Mouse (Mus musculus) effector memory CD4-positive, alpha-beta T cell, adult 5 months (primary cell): Measurements from ENCODE around the gene Gm10037. TPM values are rescaled to one million over a fixed set of nuclear protein-coding genes. Genes with fewer than 3 reads are reported as not detected.

ENCODE experiments used
- polyA plus RNA-seq: library from polyadenylated mRNA; unstranded; fragments of 100-300 nt; shearing (Covaris generic); gene quantifications from one replicate; pipeline ENCODE4 v1.2.1, GENCODE M21; 2017

Gm10037 gene
- polyA plus RNA-seq = 0.97 TPM

DNA sequence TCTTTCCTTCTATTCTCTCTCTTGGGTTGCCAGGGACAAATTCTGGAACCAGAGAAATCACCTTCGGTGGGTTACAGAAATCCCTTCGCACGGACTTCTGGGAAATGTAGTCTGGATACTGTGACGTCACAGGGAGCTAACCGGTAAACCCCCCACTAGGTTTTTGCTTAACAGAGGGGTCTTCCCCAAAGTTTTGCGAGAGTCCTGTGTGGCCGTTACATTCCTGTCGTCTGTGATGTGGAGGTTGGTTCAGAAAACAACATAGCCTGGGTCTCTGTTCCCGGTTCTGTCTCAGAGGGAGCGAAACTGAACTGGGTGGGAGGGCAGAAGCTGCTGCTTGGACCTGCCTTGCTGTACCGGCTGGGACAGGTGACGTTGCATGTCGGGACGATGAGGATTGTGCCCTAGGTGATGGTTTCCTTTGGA lies at the start of gene Gm10037:
Gene Gm10037, plus strand, starts transcription at position 196 of the 426 bp plus-strand sequence.

DNA sequence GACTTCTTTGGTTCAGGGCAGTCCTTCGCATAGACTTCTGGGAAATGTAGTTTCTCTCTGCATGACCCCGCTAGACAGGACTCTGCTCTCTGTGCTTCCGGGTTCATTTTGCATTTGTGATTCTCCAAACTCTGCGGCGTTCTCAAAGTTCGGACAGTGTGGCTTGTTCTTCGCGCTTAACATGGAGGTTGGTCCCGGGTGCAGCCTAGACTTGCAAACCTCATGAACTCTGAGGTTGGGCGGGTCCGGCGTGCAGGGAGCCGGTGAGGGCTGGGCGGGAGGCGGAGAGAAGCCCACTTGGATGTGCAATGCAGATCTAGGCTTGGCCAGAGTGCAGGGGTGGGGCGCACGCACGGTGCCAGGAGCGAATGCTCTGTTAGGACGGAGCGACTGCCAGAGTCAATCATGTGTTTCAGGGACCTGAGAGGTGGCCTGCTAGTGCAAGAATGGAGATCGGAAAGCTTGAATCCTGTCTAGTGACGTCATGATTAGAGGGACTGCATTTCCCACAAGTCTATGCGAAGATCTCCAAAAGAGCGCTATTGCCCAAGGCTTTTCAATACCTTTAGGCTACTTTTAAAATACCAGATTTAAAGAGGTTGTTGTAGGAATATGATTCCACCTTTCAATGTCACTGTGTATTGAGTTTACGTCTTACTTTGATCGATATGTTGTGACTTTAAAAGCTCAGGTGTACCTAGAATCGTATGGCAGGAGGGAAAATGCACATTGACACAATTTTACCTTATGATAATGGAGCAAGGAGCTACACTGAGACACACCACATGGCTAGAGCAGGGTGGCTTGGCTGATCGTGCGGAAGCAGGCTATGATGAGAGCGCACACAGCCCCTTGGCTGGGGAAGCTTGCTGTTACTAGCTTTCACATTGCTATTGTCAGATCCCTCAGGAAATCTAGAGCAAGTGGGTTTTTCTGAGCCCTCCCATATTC lies 16.9 kb upstream of the Gm10037 start, which contains the start of gene Zfp273:
Gene Zfp273, plus strand, starts transcription at position 31 of the 951 bp plus-strand sequence.

DNA sequence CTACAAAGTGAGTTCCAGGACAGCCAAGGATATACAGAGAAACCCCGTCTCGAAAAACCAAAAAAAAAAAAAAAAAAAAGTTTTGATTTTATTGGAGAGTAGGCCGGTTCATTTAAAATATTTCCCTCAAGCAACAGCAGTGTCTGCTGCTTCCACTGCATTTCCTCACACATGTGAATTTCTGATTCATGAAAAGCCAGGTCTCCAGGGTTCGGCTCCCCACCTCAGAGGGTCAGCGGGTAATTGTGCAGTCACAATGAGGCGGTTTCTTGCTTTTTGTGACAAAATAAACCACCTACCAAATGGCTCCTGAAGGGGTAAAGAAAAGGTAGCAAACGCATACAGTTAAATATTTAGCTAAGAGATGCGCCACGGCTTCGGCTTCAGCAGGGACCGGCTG lies 32.1 kb downstream of the Gm10037 start, which contains the start of gene BC048507:
Gene BC048507, plus strand, starts transcription at position 301 of the 400 bp plus-strand sequence.

Other genes with a start within 250 kb of the Gm10037 start
- gene Zfp729b, start 221.4 kb upstream of the Gm10037 start, polyA plus RNA-seq = 4.4 TPM
- gene Gm49345, start 193.3 kb upstream of the Gm10037 start, polyA plus RNA-seq = 2.1 TPM
- gene Zfp729a, start 193.3 kb upstream of the Gm10037 start, polyA plus RNA-seq = 2.8 TPM
- 9.4 TPM for gene Zfp738, start 144.0 kb upstream of the Gm10037 start, polyA plus RNA-seq
- 2.8 TPM for gene Zfp65, start 101.9 kb upstream of the Gm10037 start, polyA plus RNA-seq
- gene Zfp85, start 75.9 kb upstream of the Gm10037 start, polyA plus RNA-seq = 2.2 TPM
- gene Zfp493, start 51.4 kb upstream of the Gm10037 start, polyA plus RNA-seq = 0.35 TPM
- 0.70 TPM for gene Zfp273, start 17.4 kb upstream of the Gm10037 start, polyA plus RNA-seq
- gene BC048507, start 32.2 kb downstream of the Gm10037 start, polyA plus RNA-seq = not detected